Mouse (Mus musculus) kidney, postnatal 0 days (tissue): ENCODE data around the gene C1qtnf6. TPM values are rescaled to one million over a fixed set of nuclear protein-coding genes. Genes with fewer than 3 reads are reported as not detected.

Experiments
- ATAC-seq: fragments of 200-750 bp; cut with Nextera tagmentation; replicated peaks from 2 replicates; pipeline ENCODE4 v1.8.0; 2017; ENCODE audit warnings: low read depth, moderate number of reproducible peaks, moderate TSS enrichment, moderate library complexity; ENCODE audit not compliant: low FRiP score
- DNase-seq: peaks from one replicate; pipeline ENCODE4 v3.0.0-alpha.2; 2016; ENCODE audit warnings: low spot score
- H3K27ac ChIP-seq: fragments of 300-500 bp; sonication (generic); 2 replicates; pipeline ENCODE4 v1.5.1; 2014; ENCODE audit warnings: mild to moderate bottlenecking
- H3K27me3 ChIP-seq: fragments of 300-500 bp; sonication (generic); 2 replicates; pipeline ENCODE4 v1.6.1; 2014; ENCODE audit warnings: low read length, mixed read lengths; ENCODE audit not compliant: insufficient read depth
- H3K36me3 ChIP-seq: fragments of 300-500 bp; sonication (generic); 2 replicates; pipeline ENCODE4 v1.6.1; 2014; ENCODE audit warnings: low read length, mixed read lengths; ENCODE audit not compliant: insufficient read depth
- H3K4me1 ChIP-seq: fragments of 300-500 bp; sonication (generic); replicated peaks from 2 replicates; pipeline ENCODE4 v1.6.1; 2014; ENCODE audit warnings: antibody characterized with exemption, low read length, mixed read lengths; ENCODE audit not compliant: insufficient read depth
- H3K4me2 ChIP-seq: fragments of 300-500 bp; sonication (generic); 2 replicates; pipeline ENCODE4 v1.6.1; 2014; ENCODE audit warnings: mild to moderate bottlenecking, low read length, moderate library complexity, mixed read lengths
- H3K4me3 ChIP-seq: fragments of 300-500 bp; sonication (generic); replicated peaks from 2 replicates; pipeline ENCODE4 v1.5.1; 2014; ENCODE audit warnings: low read depth, low read length
- H3K9ac ChIP-seq: fragments of 300-500 bp; sonication (generic); 2 replicates; pipeline ENCODE4 v1.6.1; 2014; ENCODE audit warnings: low read depth, low read length
- H3K9me3 ChIP-seq: fragments of 300-500 bp; sonication (generic); replicated peaks from 2 replicates; pipeline ENCODE4 v1.6.1; 2016; ENCODE audit warnings: low read length, inconsistent platforms, mixed read lengths
- CTCF ChIP-seq: IDR thresholded peaks from 2 replicates; pipeline ENCODE4 v1.5.1; 2016; ENCODE audit warnings: antibody characterized with exemption, low read depth, mild to moderate bottlenecking, moderate library complexity
- WGBS: fragments of 180-500 bp; shearing (Covaris S2); extraction: QIAGEN DNeasy Blood & Tissue Kit; methylation state at CpG from one replicate; pipeline ENCODE4 v1.1.7; 2014; 5-methylcytosine and 5-hydroxymethylcytosine counted together
- polyA plus RNA-seq: library from polyadenylated mRNA; unstranded; fragments of >200 nt; fragmentation: Nextera tagmentation; extraction: Ambion mirVana; gene quantifications from 2 replicates; pipeline ENCODE4 v1.2.1, GENCODE M21; 2015

C1qtnf6 gene
- polyA plus RNA-seq, 1 experiment from 2014 or later, result 28.4 TPM

DNA sequence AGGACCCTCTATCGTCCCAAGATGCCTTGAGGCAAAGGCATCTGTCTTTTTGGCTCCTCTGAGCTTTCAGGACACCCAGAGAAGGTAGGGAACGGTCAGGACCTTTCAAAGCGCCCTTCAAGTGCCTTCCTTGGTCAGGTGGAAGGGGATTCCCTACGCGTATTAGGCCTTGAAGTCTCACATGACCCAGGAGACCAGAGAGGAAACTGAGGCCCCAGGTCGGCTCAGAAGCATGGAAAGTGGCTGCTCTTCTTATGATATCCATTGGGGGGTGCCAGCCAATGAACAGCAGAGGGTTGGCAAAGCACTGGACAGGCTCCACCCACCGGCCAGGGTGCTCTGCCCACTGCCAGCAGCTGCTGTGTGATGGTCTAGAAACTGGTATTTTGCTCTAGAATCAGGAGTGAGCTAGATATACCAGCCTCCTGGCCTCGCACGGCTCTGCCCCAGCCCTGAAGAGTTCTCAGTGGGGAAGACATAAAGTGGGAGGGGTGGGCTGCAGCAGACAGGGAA is 36.4 kb upstream of the C1qtnf6 start:
- DNase-seq (no peak), ATAC-seq (no peak)
- Histone ChIP-seq H3K4me3 (no peak overlapping the region), H3K4me1 (no peaks in the 10 kb centered on the region), H3K27ac (no peak overlapping the region), H3K36me3 (no peaks in the 10 kb centered on the region), H3K4me2 (no peak overlapping the region), H3K9me3 (no peaks in the 10 kb centered on the region), H3K9ac (no peak overlapping the region), H3K27me3 (no peaks in the 10 kb centered on the region)
- TF ChIP-seq CTCF, result no peak
- 70% methylated on average over 9 of the region's 9 CpGs for WGBS

DNA sequence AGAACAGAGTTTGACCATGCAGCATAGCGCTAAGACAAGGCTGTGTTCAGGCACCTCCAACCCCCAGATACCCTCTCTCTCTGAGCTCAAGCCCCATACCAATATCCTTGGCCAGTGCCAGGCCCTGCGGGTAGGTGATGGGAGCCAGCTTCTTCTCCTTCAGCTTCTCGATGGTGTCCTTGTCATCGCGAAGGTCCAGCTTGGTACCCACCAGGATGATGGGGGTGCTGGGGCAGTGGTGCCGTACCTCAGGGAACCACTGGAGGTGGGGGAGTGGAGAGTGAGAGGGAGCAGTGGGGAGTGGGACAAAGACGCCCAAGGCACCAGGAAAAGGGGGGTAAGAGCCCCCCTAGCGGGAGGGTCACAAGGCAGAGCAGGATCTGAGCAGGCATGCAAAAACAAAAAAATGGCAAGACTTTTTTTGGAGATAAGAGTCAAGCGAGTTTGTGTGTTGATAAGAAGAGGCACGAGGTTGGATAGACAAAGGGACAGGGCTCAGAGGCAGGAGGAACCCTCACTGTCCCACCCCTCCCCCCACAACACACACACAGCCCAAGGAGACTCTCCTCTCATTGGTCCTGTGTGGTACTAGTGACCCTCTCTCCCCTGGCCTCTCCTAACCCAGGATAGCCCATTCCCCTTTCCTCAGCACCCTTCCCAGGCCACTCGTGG is 33.7 kb upstream of the C1qtnf6 start:
- no peak overlapping the region for H3K27ac ChIP-seq
- no peak for DNase-seq
- no peaks in the 10 kb centered on the region for H3K36me3 ChIP-seq
- no peak for ATAC-seq
- no peaks in the 10 kb centered on the region for H3K4me1 ChIP-seq
- TF ChIP-seq CTCF, result no peak
- 77% methylated on average over 11 of the region's 11 CpGs for WGBS
- no peak overlapping the region for H3K4me2 ChIP-seq
- no peaks in the 10 kb centered on the region for H3K9me3 ChIP-seq
- H3K27me3 ChIP-seq, result no peaks in the 10 kb centered on the region
- no peak overlapping the region for H3K9ac ChIP-seq
- no peak overlapping the region for H3K4me3 ChIP-seq

DNA sequence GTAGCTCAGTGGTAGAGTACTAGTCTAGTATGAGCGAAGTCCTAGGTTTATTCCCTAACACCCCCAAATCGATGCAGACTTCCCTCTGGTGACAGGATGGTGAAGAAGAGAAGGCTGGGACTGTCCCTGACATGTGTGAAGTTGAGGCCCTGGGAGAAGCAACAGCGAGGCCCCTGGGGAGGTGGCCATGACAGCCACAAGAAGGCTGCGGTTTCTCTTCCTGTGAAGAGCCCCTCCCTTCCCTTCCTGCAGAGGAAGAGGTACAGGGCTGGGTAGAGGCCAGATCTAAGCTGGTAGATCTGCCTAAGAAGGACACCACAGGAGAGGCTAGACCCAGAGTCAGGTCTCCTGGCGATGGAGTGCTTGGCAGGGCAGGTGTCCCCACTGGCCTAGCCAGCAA is 32.7 kb upstream of the C1qtnf6 start:
- TF ChIP-seq CTCF, result no peak
- no peaks in the 10 kb centered on the region for H3K27me3 ChIP-seq
- H3K4me3 ChIP-seq, result no peak overlapping the region
- WGBS, result 72% methylated on average over 5 of the region's 5 CpGs
- H3K4me1 ChIP-seq, result no peaks in the 10 kb centered on the region
- no peaks in the 10 kb centered on the region for H3K36me3 ChIP-seq
- H3K9me3 ChIP-seq, result no peaks in the 10 kb centered on the region
- DNase-seq, result no peak
- no peak overlapping the region for H3K4me2 ChIP-seq
- no peak for ATAC-seq
- H3K9ac ChIP-seq, result no peak overlapping the region
- H3K27ac ChIP-seq, result no peak overlapping the region

DNA sequence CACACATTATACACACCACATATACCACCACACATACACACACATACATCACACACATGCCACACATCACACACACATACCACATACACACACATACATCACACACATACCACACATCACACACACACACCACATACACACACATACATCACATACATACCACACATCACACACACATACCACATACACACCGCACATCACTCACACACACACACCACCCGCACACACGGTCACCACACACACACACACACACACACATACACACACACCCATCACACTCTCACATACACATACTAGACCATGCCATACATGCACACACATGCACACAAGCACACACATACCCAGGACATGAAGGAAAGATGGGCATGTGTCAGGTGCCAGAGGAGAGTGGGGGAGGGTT is 32.1 kb upstream of the C1qtnf6 start:
- Histone ChIP-seq H3K4me3 (no peak overlapping the region), H3K36me3 (no peaks in the 10 kb centered on the region), H3K27me3 (no peaks in the 10 kb centered on the region), H3K9me3 (no peaks in the 10 kb centered on the region), H3K4me1 (no peaks in the 10 kb centered on the region), H3K27ac (no peak overlapping the region), H3K9ac (no peak overlapping the region), H3K4me2 (no peak overlapping the region)
- DNase-seq (no peak), ATAC-seq (no peak)
- WGBS, result 92% methylated on average over 3 of the region's 3 CpGs
- TF ChIP-seq CTCF, result no peak

DNA sequence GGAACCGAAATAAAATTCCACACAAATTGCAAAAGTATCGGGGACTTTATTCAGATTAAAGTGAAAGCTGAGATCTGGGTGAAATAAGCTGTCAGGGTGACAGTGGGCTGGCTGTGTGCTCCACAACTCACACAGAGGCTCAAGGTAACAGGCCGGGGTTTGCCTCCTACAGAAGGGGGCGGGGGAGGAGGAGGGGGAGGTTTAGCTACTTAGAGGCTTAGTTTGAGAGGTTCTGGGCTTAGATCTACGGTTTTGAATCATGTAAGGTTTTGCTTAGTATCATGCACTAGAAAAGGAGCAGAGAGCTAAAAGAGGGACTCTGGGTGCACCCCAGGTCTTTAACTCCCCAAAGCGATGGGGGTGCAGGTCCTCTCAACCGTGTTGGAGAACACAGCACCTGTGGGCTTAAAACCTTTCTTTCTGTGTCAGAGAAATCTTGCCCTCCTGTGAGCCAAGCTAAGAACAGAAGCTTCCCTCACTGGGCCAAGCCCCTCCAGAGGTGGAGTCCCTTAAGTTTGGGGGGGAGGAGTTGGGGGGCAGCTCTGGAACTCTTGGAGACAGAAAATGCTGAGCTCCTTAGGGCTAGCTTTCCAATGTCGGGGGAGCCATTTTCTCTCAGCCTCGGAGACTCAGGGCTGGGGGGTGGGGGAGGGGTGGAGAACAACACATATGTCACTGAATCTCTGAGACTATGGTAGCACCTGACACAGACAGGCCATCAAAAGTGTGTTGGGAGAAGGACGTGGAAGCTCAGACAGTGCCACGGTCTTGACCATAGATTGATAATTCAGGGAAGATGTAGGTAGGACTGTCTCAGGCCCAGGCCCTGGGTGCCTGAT is 28.1 kb upstream of the C1qtnf6 start:
- no peak for TF ChIP-seq CTCF
- H3K27me3 ChIP-seq, result no peaks in the 10 kb centered on the region
- no peak overlapping the region for H3K27ac ChIP-seq
- no peaks in the 10 kb centered on the region for H3K36me3 ChIP-seq
- no peak overlapping the region for H3K4me3 ChIP-seq
- DNase-seq (no peak), ATAC-seq (no peak)
- WGBS, result 52% methylated on average over 11 of the region's 11 CpGs
- H3K9me3 ChIP-seq, result no peaks in the 10 kb centered on the region
- no peak overlapping the region for H3K4me2 ChIP-seq
- no peaks in the 10 kb centered on the region for H3K4me1 ChIP-seq
- no peak overlapping the region for H3K9ac ChIP-seq

DNA sequence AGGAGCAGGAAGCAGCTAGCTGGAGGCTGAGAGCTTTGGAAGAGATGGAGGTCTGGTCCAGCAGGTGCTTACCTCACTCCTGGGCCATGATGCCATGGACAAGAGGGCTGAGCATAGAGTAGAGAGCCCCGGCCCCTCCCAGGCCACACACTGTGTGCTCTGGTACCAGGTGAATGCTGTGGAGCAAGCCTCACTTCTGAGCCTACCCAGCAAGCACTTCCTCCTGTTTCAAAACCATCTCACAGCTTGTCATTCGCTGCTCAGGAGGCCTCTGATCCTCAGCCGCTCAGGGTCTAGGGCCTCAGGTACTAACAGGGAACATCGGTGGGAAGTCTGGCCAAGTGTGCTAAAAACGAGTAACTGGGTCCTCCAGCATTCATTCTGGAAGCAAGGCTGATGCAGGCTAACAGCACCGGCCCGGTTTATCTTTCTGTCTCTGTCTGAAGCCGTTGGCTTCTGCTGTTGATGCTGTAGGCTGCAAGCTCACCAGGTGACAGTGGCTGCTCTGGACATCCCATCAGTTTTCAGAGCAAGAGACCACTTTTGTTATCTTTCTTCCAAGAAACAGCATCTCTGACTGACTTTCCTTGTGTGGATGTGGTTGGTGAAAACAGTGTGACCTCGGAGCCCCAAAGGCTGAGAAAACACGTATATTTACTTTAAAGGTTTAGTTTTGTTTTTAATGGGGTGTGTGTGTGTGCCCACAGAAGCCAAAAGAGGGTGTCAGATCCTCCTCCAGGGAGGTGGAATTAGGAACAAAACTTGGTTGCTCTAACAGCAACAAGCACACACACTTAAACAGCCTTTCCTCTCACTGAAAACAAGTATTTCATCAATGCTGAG is 26.7 kb upstream of the C1qtnf6 start:
- H3K27me3 ChIP-seq, result no peaks in the 10 kb centered on the region
- H3K9ac ChIP-seq, result no peak overlapping the region
- H3K9me3 ChIP-seq, result no peaks in the 10 kb centered on the region; the same call in 1 of the 2 replicates
- H3K36me3 ChIP-seq, result no peaks in the 10 kb centered on the region
- H3K4me1 ChIP-seq, result no peaks in the 10 kb centered on the region
- no peak overlapping the region for H3K27ac ChIP-seq
- no peak for TF ChIP-seq CTCF
- ATAC-seq (no peak), DNase-seq (no peak)
- H3K4me2 ChIP-seq, result no peak overlapping the region
- H3K4me3 ChIP-seq, result no peak overlapping the region
- WGBS, result 57% methylated on average over 10 of the region's 10 CpGs
